Mouse (Mus musculus) MEL (cell line): ENCODE results near the gene Pik3c2b. TPM values are rescaled to one million over a fixed set of nuclear protein-coding genes. Genes with fewer than 3 reads are reported as not detected.

Experiments
- DNase-seq: peaks from one replicate; pipeline ENCODE4 v3.0.0; 2011; ENCODE audit warnings: low read depth, low spot score
- H3K27ac ChIP-seq: 2 replicates; pipeline ENCODE4 v1.5.1; 2012; ENCODE audit warnings: low read depth, mild to moderate bottlenecking, control low read depth, low read length, moderate library complexity; ENCODE audit not compliant: control insufficient read depth
- H3K27me3 ChIP-seq, 2 experiments: fragments of 150-350 bp in 1 of 2; sonication (generic) in 1 of 2; 2 replicates each; pipeline ENCODE4 v1.6.1; 2012; ENCODE audit warnings: low read length in 2 of 2, mild to moderate bottlenecking in 2 of 2, improper control_type of control experiment in 1 of 2, moderate library complexity in 1 of 2; ENCODE audit not compliant: insufficient read depth in 2 of 2, control insufficient read depth in 1 of 2
- H3K36me3 ChIP-seq, 2 experiments: 2 replicates each; pipeline ENCODE4 v1.6.1; 2012 to 2014; ENCODE audit warnings: low read length in 2 of 2, improper control_type of control experiment in 1 of 2, inconsistent platforms in 1 of 2, mild to moderate bottlenecking in 1 of 2; ENCODE audit not compliant: insufficient read depth in 2 of 2, control insufficient read depth in 1 of 2
- H3K4me1 ChIP-seq, 2 experiments: fragments of 150-350 bp in 1 of 2; sonication (generic) in 1 of 2; 2 replicates each; pipeline ENCODE4 v1.6.1; 2012; ENCODE audit warnings: low read length in 2 of 2, improper control_type of control experiment in 1 of 2, mild to moderate bottlenecking in 1 of 2; ENCODE audit not compliant: insufficient read depth in 2 of 2, control insufficient read depth in 1 of 2
- H3K4me3 ChIP-seq, 2 experiments: fragments of 150-350 bp in 1 of 2; sonication (generic) in 1 of 2; 2 replicates each; pipeline ENCODE4 v1.5.1; 2012; ENCODE audit warnings: low read depth in 2 of 2, low read length in 2 of 2, mild to moderate bottlenecking in 2 of 2, moderate library complexity in 2 of 2, control low read depth in 1 of 2, improper control_type of control experiment in 1 of 2; ENCODE audit not compliant: control insufficient read depth in 1 of 2, insufficient read depth in 1 of 2
- H3K79me2 ChIP-seq: 2 replicates; pipeline ENCODE4 v1.6.1; 2012; ENCODE audit warnings: mild to moderate bottlenecking, low read length, moderate library complexity; ENCODE audit not compliant: control insufficient read depth, poor library complexity, insufficient read depth
- H3K9ac ChIP-seq: 2 replicates; pipeline ENCODE4 v1.6.1; 2012; ENCODE audit warnings: low read depth, mild to moderate bottlenecking, control low read depth, low read length, moderate library complexity; ENCODE audit not compliant: control insufficient read depth, poor library complexity, severe bottlenecking
- H3K9me3 ChIP-seq: fragments of 150-350 bp; sonication (generic); replicated peaks from 2 replicates; pipeline ENCODE4 v1.6.1; 2012; ENCODE audit warnings: mild to moderate bottlenecking, low read length, improper control_type of control experiment, moderate library complexity; ENCODE audit not compliant: insufficient read depth
- CHD2 ChIP-seq: IDR thresholded peaks from 2 replicates; pipeline ENCODE4 v1.6.1; 2011; ENCODE audit warnings: low read length, improper control_type of control experiment
- GABPA ChIP-seq: IDR thresholded peaks from 2 replicates; pipeline ENCODE4 v1.6.1; 2012; ENCODE audit warnings: low read depth, mild to moderate bottlenecking, inconsistent platforms, low read length, improper control_type of control experiment, moderate library complexity
- MYC ChIP-seq: IDR thresholded peaks from 2 replicates; pipeline ENCODE4 v1.6.1; 2011; ENCODE audit warnings: low read depth, mild to moderate bottlenecking, low read length, improper control_type of control experiment, moderate library complexity
- NELFE ChIP-seq: IDR thresholded peaks from 2 replicates; pipeline ENCODE4 v1.6.1; 2011; ENCODE audit warnings: low read depth, low read length, improper control_type of control experiment
- NRF1 ChIP-seq: IDR thresholded peaks from 2 replicates; pipeline ENCODE4 v1.6.1; 2014; ENCODE audit warnings: low read depth, mild to moderate bottlenecking, inconsistent platforms, low read length, improper control_type of control experiment, moderate library complexity; ENCODE audit not compliant: poor library complexity, insufficient read depth, severe bottlenecking
- POLR2A ChIP-seq, 2 experiments: IDR thresholded peaks; 2 replicates each; pipeline ENCODE4 v1.6.1; 2011 to 2012; ENCODE audit warnings: low read length in 2 of 2, mild to moderate bottlenecking in 2 of 2, control low read depth in 1 of 2, improper control_type of control experiment in 1 of 2, low read depth in 1 of 2, moderate library complexity in 1 of 2; ENCODE audit not compliant: control insufficient read depth in 1 of 2, insufficient read depth in 1 of 2, poor library complexity in 1 of 2
- POLR2AphosphoS5 ChIP-seq: IDR thresholded peaks from 2 replicates; pipeline ENCODE4 v1.6.1; 2012; ENCODE audit warnings: low read depth, borderline replicate concordance, mild to moderate bottlenecking, inconsistent platforms, low read length, moderate library complexity, mixed read lengths
- RAD21 ChIP-seq: IDR thresholded peaks from 2 replicates; pipeline ENCODE4 v1.6.1; 2011; ENCODE audit warnings: mild to moderate bottlenecking, low read depth, low read length, improper control_type of control experiment
- SIN3A ChIP-seq: IDR thresholded peaks from 2 replicates; pipeline ENCODE4 v1.6.1; 2012; ENCODE audit warnings: low read length, improper control_type of control experiment, inconsistent platforms
- TAL1 ChIP-seq: IDR thresholded peaks from 2 replicates; pipeline ENCODE4 v1.6.1; 2012; ENCODE audit warnings: mild to moderate bottlenecking, inconsistent platforms, low read length, moderate library complexity, mixed read lengths
- TBP ChIP-seq: IDR thresholded peaks from 2 replicates; pipeline ENCODE4 v1.8.0; 2011; ENCODE audit warnings: low read depth, low read length, improper control_type of control experiment
- TCF12 ChIP-seq: IDR thresholded peaks from 2 replicates; pipeline ENCODE4 v1.6.1; 2014; ENCODE audit warnings: low read depth, mild to moderate bottlenecking, inconsistent platforms, low read length, improper control_type of control experiment, moderate library complexity
- UBTF ChIP-seq: IDR thresholded peaks from 2 replicates; pipeline ENCODE4 v1.6.1; 2012; ENCODE audit warnings: low read depth, mild to moderate bottlenecking, inconsistent platforms, low read length, improper control_type of control experiment, moderate library complexity, borderline replicate concordance; ENCODE audit not compliant: insufficient read depth
- USF2 ChIP-seq, 2 experiments: IDR thresholded peaks; 2 replicates each; pipeline ENCODE4 v1.6.1; 2011 to 2012; ENCODE audit warnings: improper control_type of control experiment in 2 of 2, low read length in 2 of 2, borderline replicate concordance in 1 of 2, inconsistent platforms in 1 of 2, low read depth in 1 of 2, mild to moderate bottlenecking in 1 of 2; ENCODE audit not compliant: insufficient read depth in 1 of 2
- polyA plus RNA-seq, 2 experiments: library from polyadenylated mRNA; stranded (reverse) in 1 of 2; unstranded in 1 of 2; fragments of >175 nt in 1 of 2; fragments of >200 nt in 1 of 2; gene quantifications; 2 replicates each; pipeline versions ENCODE4 v1.2.1 to v1.2.4; 2012; ENCODE audit warnings: low replicate concordance in 2 of 2, low read depth in 1 of 2; ENCODE audit not compliant: insufficient read length in 2 of 2, insufficient read depth in 1 of 2, missing spikeins in 1 of 2
- total RNA-seq: library from RNA; depleted of rRNA; stranded (reverse); fragments of 300-350 nt; gene quantifications from 2 replicates; pipeline ENCODE4 v1.2.3, GENCODE M21; 2012

Gene Pik3c2b
- total and polyA plus RNA-seq, 3 experiments, result 2.9 to 3.2 TPM; not detected in 1

DNA sequence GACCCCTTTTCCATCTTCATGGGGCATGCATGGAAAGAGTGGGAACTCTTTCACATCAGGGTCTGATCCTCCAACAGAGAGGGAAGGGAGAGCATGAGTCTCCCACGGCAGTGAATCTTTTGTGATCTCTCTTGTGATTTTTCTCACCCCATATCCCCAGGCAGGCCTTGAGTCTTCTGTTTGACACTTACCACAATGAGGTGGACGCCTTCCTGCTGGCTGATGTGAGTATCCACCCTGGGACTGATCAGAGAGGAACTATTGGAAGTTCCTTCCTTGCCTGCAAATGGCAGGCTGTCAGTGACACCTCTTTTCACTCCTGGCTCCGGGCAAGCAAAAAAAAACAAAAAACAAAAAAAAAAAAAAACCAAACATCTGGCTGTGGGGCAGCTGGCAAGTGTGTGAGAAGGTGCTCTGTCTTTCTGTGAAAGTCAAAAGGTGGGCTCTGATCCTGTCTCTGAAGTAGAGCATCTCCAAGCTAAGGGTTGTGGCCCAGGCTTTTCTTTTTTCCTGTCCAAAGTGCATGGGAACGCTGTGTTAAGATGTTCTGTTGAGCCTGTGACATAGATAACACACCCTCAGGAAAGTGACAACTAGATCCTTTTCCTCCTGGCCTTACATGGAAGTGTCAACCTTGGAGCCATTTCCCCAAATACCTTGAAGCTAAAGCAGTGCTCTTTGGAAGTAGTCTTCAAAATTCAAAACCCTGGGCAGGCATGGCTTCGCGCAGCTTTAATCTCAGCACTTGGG is 30.4 kb downstream of the Pik3c2b start:
- Histone ChIP-seq H3K79me2 (no peaks in the 10 kb centered on the region), H3K27me3 (no peaks in the 10 kb centered on the region), H3K9ac (no peak overlapping the region), H3K9me3 (no peaks in the 10 kb centered on the region), H3K36me3 (peaks cover 0 to 5% of the 10 kb centered on the region in 2 experiments; a peak in 2 of 4 replicates), H3K4me3 (no peak overlapping the region), H3K4me1 (0 out of 4 replicates have a peak, but pooled peaks cover 0 to 8% of the 10 kb centered on the region in 2 experiments), H3K27ac (no peak overlapping the region)
- DNase-seq, result no peak
- TF ChIP-seq SIN3A (no peak), USF2 (IDR thresholded peaks at IDR 0.05; ENCODE audit: borderline replicate concordance in 1 of 2, insufficient read depth in 1 of 2, low read depth in 1 of 2, low read length in 2 of 2) (no peak), NRF1 (no peak), TCF12 (no peak)

DNA sequence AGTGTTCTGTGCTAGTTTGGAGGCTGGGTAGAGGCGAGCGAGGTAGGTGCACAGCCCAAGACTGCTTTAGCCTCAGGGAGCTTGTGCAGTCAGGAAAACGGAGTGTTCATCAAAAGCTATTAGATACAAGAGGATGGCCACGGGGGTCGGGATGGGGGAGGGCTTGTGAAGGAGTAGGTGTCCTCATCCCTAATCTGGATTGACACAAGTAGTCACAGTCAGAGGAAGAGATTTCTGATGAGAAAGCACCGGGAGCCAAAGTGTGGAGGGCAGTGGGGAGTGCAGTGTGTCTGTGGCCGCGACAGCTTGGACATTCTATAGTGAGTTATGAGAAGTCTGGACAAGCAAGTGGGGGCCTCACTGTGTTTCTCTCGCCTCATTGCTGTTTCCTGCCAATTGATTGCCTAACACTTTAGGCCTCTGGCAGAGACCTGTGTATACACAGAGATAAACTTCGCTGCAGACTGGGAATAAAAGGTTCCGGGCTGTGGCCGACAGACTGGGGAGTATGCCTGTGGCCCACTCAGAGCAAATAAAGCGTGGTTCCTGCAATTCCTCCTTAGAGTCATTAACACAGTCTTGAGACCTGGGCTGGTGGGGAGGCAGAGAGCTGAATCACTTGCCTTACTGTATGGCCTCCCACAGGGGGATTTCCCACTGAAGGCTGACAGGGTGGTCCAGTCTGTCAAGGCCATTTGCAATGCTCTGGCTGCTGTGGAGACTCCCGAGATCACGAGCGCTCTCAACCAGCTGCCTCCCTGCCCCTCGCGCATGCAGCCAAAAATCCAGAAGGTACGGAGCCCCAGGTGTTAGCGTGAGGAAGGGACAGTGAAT is 31.4 kb downstream of the Pik3c2b start:
- Histone ChIP-seq H3K79me2 (no peaks in the 10 kb centered on the region), H3K9ac (no peak overlapping the region)
- TF ChIP-seq RAD21 (no peak), UBTF (no peak)
- TF ChIP-seq, all 39 proteins: peak for 0
- no peaks in the 10 kb centered on the region for H3K27me3 ChIP-seq
- H3K4me1 ChIP-seq, result 0 out of 4 replicates have a peak, but pooled peaks cover 0 to 8% of the 10 kb centered on the region in 2 experiments
- H3K27ac ChIP-seq, result no peak overlapping the region
- H3K36me3 ChIP-seq, result peaks cover 0 to 5% of the 10 kb centered on the region in 2 experiments; a peak in 2 of 4 replicates
- no peak for DNase-seq
- H3K4me3 ChIP-seq, result no peak overlapping the region
- H3K9me3 ChIP-seq, result no peaks in the 10 kb centered on the region

DNA sequence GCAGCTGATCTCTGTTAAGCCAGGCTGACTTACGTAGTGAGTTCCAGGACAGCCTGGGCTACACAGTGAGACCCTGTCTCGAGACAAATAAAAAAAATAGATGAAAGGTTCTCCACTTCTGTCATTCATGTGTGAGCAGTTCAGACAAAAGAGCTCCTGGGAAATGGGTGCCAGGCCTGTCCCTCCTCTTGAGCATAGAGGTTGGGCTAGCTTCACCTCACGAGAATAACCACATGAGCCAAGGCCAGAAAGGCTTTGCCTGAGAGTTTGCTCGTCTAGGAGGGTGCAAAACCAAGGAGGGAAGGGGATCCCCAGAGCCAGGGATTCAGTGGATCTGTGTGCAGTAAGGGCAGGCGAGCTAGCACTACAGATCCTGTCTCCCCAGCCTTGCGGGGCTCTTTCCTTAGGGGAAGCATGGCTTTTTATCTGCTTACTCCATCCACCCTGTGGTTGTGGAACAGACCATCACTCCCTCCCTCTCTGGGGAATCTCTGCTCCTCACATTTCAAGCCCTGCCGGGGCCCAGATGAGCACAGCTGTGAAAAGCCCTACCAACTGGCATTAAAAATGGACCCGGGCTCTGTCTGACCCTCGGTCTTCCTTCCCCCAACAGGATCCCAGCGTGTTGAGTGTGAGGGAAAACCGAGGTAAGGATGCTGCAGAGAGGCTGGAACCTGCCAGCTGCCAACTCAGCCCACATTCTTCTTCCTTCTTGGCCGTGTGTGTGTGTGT is 32.3 kb downstream of the Pik3c2b start:
- Histone ChIP-seq H3K36me3 (peaks cover 0 to 5% of the 10 kb centered on the region in 2 experiments; a peak in 2 of 4 replicates), H3K27me3 (no peaks in the 10 kb centered on the region)

More for the DNA sequence above, 32.3 kb downstream of the Pik3c2b start:
- Histone ChIP-seq H3K9me3 (no peaks in the 10 kb centered on the region), H3K9ac (no peak overlapping the region), H3K27ac (no peak overlapping the region), H3K4me3 (no peak overlapping the region), H3K79me2 (no peaks in the 10 kb centered on the region), H3K4me1 (peaks cover 0 to 10% of the 10 kb centered on the region in 2 experiments; a peak in 1 of 4 replicates)
- no peak for DNase-seq
- TF ChIP-seq POLR2AphosphoS5 (no peak), TBP (no peak), CHD2 (no peak), NELFE (no peak), GABPA (no peak), POLR2A (IDR thresholded peaks at IDR 0.05; ENCODE audit: control insufficient read depth in 1 of 2, insufficient read depth in 1 of 2, low read depth in 1 of 2, low read length in 2 of 2, poor library complexity in 1 of 2) (no peak), MYC (no peak), TAL1 (no peak)
